Mouse (Mus musculus) heart, postnatal 0 days (tissue): ENCODE data around the gene Vsir. TPM values are rescaled to one million over a fixed set of nuclear protein-coding genes. Genes with fewer than 3 reads are reported as not detected.

ENCODE experiments used
- ATAC-seq: fragments of 200-750 bp; cut with Nextera tagmentation; 2 replicates; pipeline ENCODE4 v1.8.0; 2017; ENCODE audit warnings: low read depth, moderate number of reproducible peaks, moderate library complexity; ENCODE audit not compliant: insufficient read depth
- DNase-seq: peaks from one replicate; pipeline ENCODE4 v3.0.0-alpha.2; 2016; ENCODE audit warnings: low spot score
- H3K27ac ChIP-seq: fragments of 300-500 bp; sonication (generic); 2 replicates; pipeline ENCODE4 v1.5.1; 2014; ENCODE audit warnings: low read depth, mild to moderate bottlenecking
- H3K27me3 ChIP-seq: fragments of 300-500 bp; sonication (generic); 2 replicates; pipeline ENCODE4 v1.6.1; 2014; ENCODE audit warnings: low read length, mixed read lengths; ENCODE audit not compliant: control insufficient read depth, insufficient read depth
- H3K36me3 ChIP-seq: fragments of 300-500 bp; sonication (generic); replicated peaks from 2 replicates; pipeline ENCODE4 v1.6.1; 2014; ENCODE audit warnings: low read length, mixed read lengths; ENCODE audit not compliant: control insufficient read depth, insufficient read depth
- H3K4me1 ChIP-seq: fragments of 300-500 bp; sonication (generic); 2 replicates; pipeline ENCODE4 v1.6.1; 2014; ENCODE audit warnings: antibody characterized with exemption; ENCODE audit not compliant: control insufficient read depth, insufficient read depth
- H3K4me2 ChIP-seq: fragments of 300-500 bp; sonication (generic); 2 replicates; pipeline ENCODE4 v1.6.1; 2014; ENCODE audit warnings: low read depth, mild to moderate bottlenecking, low read length, moderate library complexity
- H3K4me3 ChIP-seq: fragments of 300-500 bp; sonication (generic); 2 replicates; pipeline ENCODE4 v1.5.1; 2014; ENCODE audit warnings: low read depth, low read length
- H3K9ac ChIP-seq: fragments of 300-500 bp; sonication (generic); replicated peaks from 2 replicates; pipeline ENCODE4 v1.6.1; 2014; ENCODE audit warnings: low read depth, low read length, mixed read lengths
- H3K9me3 ChIP-seq: fragments of 300-500 bp; sonication (generic); replicated peaks from 2 replicates; pipeline ENCODE4 v1.6.1; 2016; ENCODE audit warnings: low read length; ENCODE audit not compliant: control insufficient read depth
- CTCF ChIP-seq: IDR thresholded peaks from 2 replicates; pipeline ENCODE4 v1.5.1; 2016; ENCODE audit warnings: antibody characterized with exemption, control low read depth, low read depth
- EP300 ChIP-seq: IDR thresholded peaks from 2 replicates; pipeline ENCODE4 v1.6.1; 2016; ENCODE audit warnings: antibody characterized with exemption, low read depth
- WGBS: fragments of 180-500 bp; shearing (Covaris S2); extraction: QIAGEN DNeasy Blood & Tissue Kit; methylation state at CpG from one replicate; pipeline ENCODE4 v1.1.7; 2014; 5-methylcytosine and 5-hydroxymethylcytosine counted together
- polyA plus RNA-seq: library from polyadenylated mRNA; unstranded; fragments of >200 nt; fragmentation: Nextera tagmentation; extraction: Ambion mirVana; gene quantifications from 2 replicates; pipeline ENCODE4 v1.2.1, GENCODE M21; 2015
- total RNA-seq: library from RNA; depleted of rRNA; stranded (reverse); fragments of >200 nt; gene quantifications from 2 replicates; pipeline ENCODE4 v1.2.3, GENCODE M21; 2014; ENCODE audit warnings: low replicate concordance

Gene Vsir
- total and polyA plus RNA-seq, 2 experiments from 2014 or later = 4.6 to 117 TPM

GRCm38 (mm10) chr10:60370098-60370497, 23.4 kb downstream of the Vsir start:
- no peaks in the 10 kb centered on the region for H3K36me3 ChIP-seq
- 70% methylated on average over 2 of the region's 2 CpGs for WGBS
- no peaks in the 10 kb centered on the region for H3K27me3 ChIP-seq
- H3K4me3 ChIP-seq = no peak overlapping the region
- TF ChIP-seq EP300 = no peak
- DNase-seq (no peak), ATAC-seq (no peak)
- peaks cover 3% of the 10 kb centered on the region; the same call in 1 of the 2 replicates for H3K4me1 ChIP-seq
- H3K27ac ChIP-seq = no peak overlapping the region
- H3K9ac ChIP-seq = no peak overlapping the region
- no peak overlapping the region for H3K4me2 ChIP-seq
- H3K9me3 ChIP-seq = no peaks in the 10 kb centered on the region

- DNase-seq (no peak), ATAC-seq (no peak)
- H3K4me1 ChIP-seq = peaks cover 3% of the 10 kb centered on the region; the same call in 1 of the 2 replicates
- H3K4me2 ChIP-seq = no peak overlapping the region
- H3K36me3 ChIP-seq = no peaks in the 10 kb centered on the region
- no peaks in the 10 kb centered on the region for H3K27me3 ChIP-seq
- 64% methylated on average over 5 of the region's 5 CpGs for WGBS
- no peak overlapping the region for H3K4me3 ChIP-seq
- no peak overlapping the region for H3K9ac ChIP-seq
- TF ChIP-seq CTCF (no peak), EP300 (no peak)
- no peaks in the 10 kb centered on the region for H3K9me3 ChIP-seq
- peak overlapping the region; percentile 64; the same call in 1 of the 2 replicates for H3K27ac ChIP-seq
Observed at GRCm38 (mm10) chr10:60370601-60371061, 24.0 kb downstream of the Vsir start.

GRCm38 (mm10) chr10:60371596-60372386, 25.1 kb downstream of the Vsir start:
- no peaks in the 10 kb centered on the region for H3K9me3 ChIP-seq
- TF ChIP-seq CTCF (no peak), EP300 (no peak)
- DNase-seq (no peak), ATAC-seq (no peak)
- no peaks in the 10 kb centered on the region for H3K27me3 ChIP-seq
- H3K4me3 ChIP-seq = no peak overlapping the region
- peaks cover 3% of the 10 kb centered on the region; the same call in 1 of the 2 replicates for H3K4me1 ChIP-seq
- H3K36me3 ChIP-seq = no peaks in the 10 kb centered on the region
- no peak overlapping the region for H3K9ac ChIP-seq
- no peak overlapping the region for H3K4me2 ChIP-seq
- peak overlapping the region; percentile 64; the same call in 1 of the 2 replicates for H3K27ac ChIP-seq
- WGBS = 66% methylated on average over 5 of the region's 5 CpGs

- Histone ChIP-seq H3K9ac (no peak overlapping the region), H3K36me3 (no peaks in the 10 kb centered on the region), H3K4me1 (peaks cover 3% of the 10 kb centered on the region; the same call in 1 of the 2 replicates), H3K4me3 (no peak overlapping the region), H3K4me2 (no peak overlapping the region), H3K27ac (peak overlapping the region; percentile 61), H3K27me3 (no peaks in the 10 kb centered on the region), H3K9me3 (no peaks in the 10 kb centered on the region)
- TF ChIP-seq CTCF (no peak), EP300 (no peak)
- 48% methylated on average over 6 of the region's 6 CpGs for WGBS
- no peak for ATAC-seq
- DNase-seq = no peak
Observed at GRCm38 (mm10) chr10:60373543-60373936, 26.9 kb downstream of the Vsir start.

- H3K27me3 ChIP-seq = no peaks in the 10 kb centered on the region
- DNase-seq (peak; percentile 12), ATAC-seq (peak; percentile 73)
- H3K9me3 ChIP-seq = no peaks in the 10 kb centered on the region
- no peaks in the 10 kb centered on the region for H3K36me3 ChIP-seq
- H3K4me2 ChIP-seq = no peak overlapping the region
- no peak overlapping the region for H3K4me3 ChIP-seq
- peaks cover 3% of the 10 kb centered on the region; the same call in 1 of the 2 replicates for H3K4me1 ChIP-seq
- WGBS = 50% methylated on average over 8 of the region's 8 CpGs
- no peak overlapping the region for H3K9ac ChIP-seq
- TF ChIP-seq EP300 (no peak; the same call in 1 of the 2 replicates), CTCF (peak; percentile 19; the same call in 1 of the 2 replicates)
- peak overlapping the region; percentile 61 for H3K27ac ChIP-seq
Observed at GRCm38 (mm10) chr10:60373937-60374578, 27.4 kb downstream of the Vsir start.
